In the genomic region with DNA sequence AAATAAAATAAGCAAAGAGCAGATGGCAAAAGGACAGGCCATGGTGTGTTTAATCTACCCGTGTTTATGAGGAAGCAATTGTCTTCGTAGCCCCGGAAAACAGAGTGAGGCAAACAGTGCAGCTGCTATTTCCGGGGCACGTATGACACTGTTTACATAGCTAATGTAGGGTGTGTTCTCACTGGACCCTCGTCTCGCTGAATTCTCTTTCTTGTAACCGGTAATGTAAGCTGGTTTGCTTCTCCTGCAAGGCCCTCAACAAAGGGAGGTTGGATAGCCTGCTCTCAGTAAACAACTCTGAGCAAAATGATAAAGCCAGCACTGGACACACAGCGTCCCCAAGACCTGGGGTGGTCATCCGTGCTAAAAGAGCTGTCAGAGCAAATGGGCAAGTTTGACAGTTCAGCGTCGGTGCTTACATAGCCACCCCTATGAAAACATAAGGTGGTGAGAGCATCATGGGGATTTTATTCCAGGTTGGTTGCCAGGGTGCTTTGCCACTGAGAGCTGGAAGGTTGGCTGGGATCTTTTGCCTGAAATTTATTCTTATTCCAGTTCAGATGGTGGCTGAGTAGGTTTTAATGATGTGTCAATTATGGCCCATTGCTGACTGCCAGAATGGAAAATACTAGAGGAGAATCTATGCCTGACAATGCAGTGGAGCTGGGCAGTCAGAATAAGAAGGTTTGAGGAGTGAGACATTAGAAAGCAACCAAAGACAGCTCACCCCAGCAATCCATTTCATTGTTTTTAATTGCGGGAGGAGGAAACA, we compare ENCODE assay signal across 10 mouse cellular contexts.
DNase-seq lines count a peak whose midpoint lies in the region; ATAC-seq and TF ChIP-seq lines count a peak whose summit lies in the region.
"Had no signal": no experiment of that assay in that cellular context is flagged by ENCODE, and none has a peak within 500 bp of the region (broad histone marks: within the 10 kb centered on the region; RNA-seq: fewer than 3 reads in every experiment).

No protein-coding gene starts in this region.

- TF ChIP-seq CTCF in intestine, postnatal 0 days (IDR thresholded peaks at IDR 0.05; ENCODE audit: low read depth): no peak

- peak overlapping the region; percentile 55 for H3K9ac ChIP-seq in heart, embryonic 16.5 days (ENCODE audit: low read length)
- H3K9ac ChIP-seq in forebrain, embryonic 16.5 days (replicated peaks; ENCODE audit: low read depth, low read length): no peak overlapping the region
- H3K9ac ChIP-seq in intestine, postnatal 0 days (ENCODE audit: low read depth, low read length): 0 out of 2 replicates have a peak overlapping the region, but pooled peaks have one; percentile 7
- H3K9ac ChIP-seq in midbrain, embryonic 15.5 days: no peak overlapping the region

- no peak for ATAC-seq in heart, embryonic 16.5 days (replicated peaks; ENCODE audit: extremely low read depth, insufficient read depth, low FRiP score)
- ATAC-seq in forebrain, embryonic 16.5 days: peak; percentile 75
- ATAC-seq in intestine, postnatal 0 days: peak; percentile 80
- peak; percentile 50 for ATAC-seq in midbrain, embryonic 15.5 days (replicated peaks)
- ATAC-seq: Patski had no signal

- intact Hi-C loops in heart, postnatal 10 days (cut with DNase I): no loop called here

- no peaks in the 10 kb centered on the region for H3K4me1 ChIP-seq in heart, embryonic 16.5 days (ENCODE audit: control insufficient read depth, insufficient read depth, low read length)
- H3K4me1 ChIP-seq in forebrain, embryonic 16.5 days (replicated peaks; ENCODE audit: control insufficient read depth, insufficient read depth, low read length): peaks cover 15% of the 10 kb centered on the region
- H3K4me1 ChIP-seq in intestine, postnatal 0 days (replicated peaks; ENCODE audit: control insufficient read depth, insufficient read depth, low read length): no peaks in the 10 kb centered on the region
- peaks cover 19% of the 10 kb centered on the region for H3K4me1 ChIP-seq in midbrain, embryonic 15.5 days

- DNase-seq in heart, postnatal 10 days: no peak
- no peak for DNase-seq in adrenal gland, postnatal 36 days
- DNase-seq in spleen, postnatal 4 days (ENCODE audit: low spot score in 2 of 2): no peak
- no peak for DNase-seq in right cerebral cortex, postnatal 25 days
- DNase-seq: kidney, postnatal 14 days had no signal

- H3K4me3 ChIP-seq in heart, embryonic 16.5 days (ENCODE audit: low read length): peak overlapping the region; percentile 43
- no peak overlapping the region for H3K4me3 ChIP-seq in forebrain, embryonic 16.5 days (replicated peaks; ENCODE audit: low read length)
- H3K4me3 ChIP-seq in intestine, postnatal 0 days (ENCODE audit: low read depth, low read length): peak overlapping the region; percentile 17
- H3K4me3 ChIP-seq in midbrain, embryonic 15.5 days: no peak overlapping the region

- WGBS in heart, embryonic 16.5 days: 40% methylated on average over 13 of the region's 13 CpGs
- WGBS in forebrain, embryonic 16.5 days: 36% methylated on average over 13 of the region's 13 CpGs
- WGBS in intestine, postnatal 0 days: 21% methylated on average over 13 of the region's 13 CpGs
- 35% methylated on average over 13 of the region's 13 CpGs for WGBS in midbrain, embryonic 15.5 days

- H3K27me3 ChIP-seq in heart, embryonic 16.5 days (ENCODE audit: control insufficient read depth, insufficient read depth, low read length): no peaks in the 10 kb centered on the region
- no peaks in the 10 kb centered on the region for H3K27me3 ChIP-seq in forebrain, embryonic 16.5 days (replicated peaks; ENCODE audit: control insufficient read depth, insufficient read depth, low read length)
- H3K27me3 ChIP-seq in intestine, postnatal 0 days (replicated peaks; ENCODE audit: control insufficient read depth, insufficient read depth, low read length): no peaks in the 10 kb centered on the region
- no peaks in the 10 kb centered on the region for H3K27me3 ChIP-seq in midbrain, embryonic 15.5 days (replicated peaks)
- H3K27me3 ChIP-seq: Patski had no signal

- H3K36me3 ChIP-seq in heart, embryonic 16.5 days (ENCODE audit: control insufficient read depth, insufficient read depth): no peaks in the 10 kb centered on the region
- H3K36me3 ChIP-seq in forebrain, embryonic 16.5 days (ENCODE audit: control insufficient read depth, insufficient read depth): no peaks in the 10 kb centered on the region
- no peaks in the 10 kb centered on the region for H3K36me3 ChIP-seq in intestine, postnatal 0 days (ENCODE audit: control insufficient read depth, insufficient read depth)
- H3K36me3 ChIP-seq in midbrain, embryonic 15.5 days (replicated peaks): no peaks in the 10 kb centered on the region

- H3K9me3 ChIP-seq in heart, embryonic 16.5 days (replicated peaks; ENCODE audit: control insufficient read depth, low read length): no peaks in the 10 kb centered on the region
- H3K9me3 ChIP-seq in forebrain, embryonic 16.5 days (ENCODE audit: control insufficient read depth, low read length): no peaks in the 10 kb centered on the region
- H3K9me3 ChIP-seq in intestine, postnatal 0 days (ENCODE audit: control insufficient read depth): no peaks in the 10 kb centered on the region
- no peaks in the 10 kb centered on the region for H3K9me3 ChIP-seq in midbrain, embryonic 15.5 days

- no peak overlapping the region for H3K27ac ChIP-seq in heart, embryonic 16.5 days (ENCODE audit: low read length)
- H3K27ac ChIP-seq in forebrain, embryonic 16.5 days (ENCODE audit: low read length): no peak overlapping the region
- H3K27ac ChIP-seq in intestine, postnatal 0 days (ENCODE audit: low read depth, low read length): no peak overlapping the region
- H3K27ac ChIP-seq in midbrain, embryonic 15.5 days: peak overlapping the region; percentile 51

- H3K4me2 ChIP-seq in heart, embryonic 16.5 days (ENCODE audit: low read depth, low read length): peak overlapping the region; percentile 64
- peak overlapping the region; percentile 9; the same call in 1 of the 2 replicates for H3K4me2 ChIP-seq in forebrain, embryonic 16.5 days (ENCODE audit: low read length)
- peak overlapping the region; percentile 55 for H3K4me2 ChIP-seq in intestine, postnatal 0 days (replicated peaks; ENCODE audit: low read depth)
- H3K4me2 ChIP-seq in midbrain, embryonic 15.5 days: peak overlapping the region; percentile 26

Comparison
In these comparisons a context has a peak if more than half of its experiments do, and no peak if none do; other contexts are left out.
1. H3K4me2 ChIP-seq: peak in every context shown above with its lines; median percentile 64 in heart, embryonic 16.5 days; 55 in intestine, postnatal 0 days; 26 in midbrain, embryonic 15.5 days; 9 in forebrain, embryonic 16.5 days.
2. H3K4me3 ChIP-seq: peak in heart, embryonic 16.5 days (single experiment) and intestine, postnatal 0 days (single experiment); none in forebrain, embryonic 16.5 days (single experiment) and midbrain, embryonic 15.5 days (single experiment).
3. H3K9ac ChIP-seq: peak in heart, embryonic 16.5 days (single experiment) and intestine, postnatal 0 days (single experiment); none in forebrain, embryonic 16.5 days (single experiment) and midbrain, embryonic 15.5 days (single experiment).